Mouse (Mus musculus): ENCODE data around the gene Nup62. TPM values are rescaled to one million over a fixed set of nuclear protein-coding genes. Genes with fewer than 3 reads are reported as not detected.
"Not testable (repeated sequence)": the region's sequence is repeated elsewhere in the genome, so short reads cannot be mapped to it uniquely, and the experiment has no call there.

The Nup62 gene
- polyA plus RNA-seq, 1 experiment from 2014 or later: 43.4 TPM

- Histone ChIP-seq H3K4me3 (ENCODE audit: low read depth, low read length) (peak overlapping the region; percentile 79), H3K9me3 (replicated peaks; ENCODE audit: control insufficient read depth, low read length) (no peaks in the 10 kb centered on the region), H3K4me1 (ENCODE audit: control insufficient read depth, low read depth, low read length) (peaks cover 51% of the 10 kb centered on the region), H3K27me3 (ENCODE audit: control insufficient read depth, insufficient read depth, low read depth, low read length) (no peaks in the 10 kb centered on the region), H3K4me2 (ENCODE audit: low read depth, low read length) (peak overlapping the region; percentile 98), H3K9ac (ENCODE audit: low read depth, low read length) (peak overlapping the region; percentile 83), H3K27ac (ENCODE audit: low read length) (peak overlapping the region; percentile 94), H3K36me3 (ENCODE audit: control insufficient read depth, insufficient read depth) (peaks cover 5% of the 10 kb centered on the region)
- peak; percentile 43 for ATAC-seq (ENCODE audit: low read depth)
- WGBS (ENCODE audit: insufficient replicate concordance): under 1% methylated on average over 104 of the region's 108 CpGs
These were observed 53.2 kb downstream of the Nup62 start for GRCm38 (mm10) chr7:44868919-44869696.

DNA sequence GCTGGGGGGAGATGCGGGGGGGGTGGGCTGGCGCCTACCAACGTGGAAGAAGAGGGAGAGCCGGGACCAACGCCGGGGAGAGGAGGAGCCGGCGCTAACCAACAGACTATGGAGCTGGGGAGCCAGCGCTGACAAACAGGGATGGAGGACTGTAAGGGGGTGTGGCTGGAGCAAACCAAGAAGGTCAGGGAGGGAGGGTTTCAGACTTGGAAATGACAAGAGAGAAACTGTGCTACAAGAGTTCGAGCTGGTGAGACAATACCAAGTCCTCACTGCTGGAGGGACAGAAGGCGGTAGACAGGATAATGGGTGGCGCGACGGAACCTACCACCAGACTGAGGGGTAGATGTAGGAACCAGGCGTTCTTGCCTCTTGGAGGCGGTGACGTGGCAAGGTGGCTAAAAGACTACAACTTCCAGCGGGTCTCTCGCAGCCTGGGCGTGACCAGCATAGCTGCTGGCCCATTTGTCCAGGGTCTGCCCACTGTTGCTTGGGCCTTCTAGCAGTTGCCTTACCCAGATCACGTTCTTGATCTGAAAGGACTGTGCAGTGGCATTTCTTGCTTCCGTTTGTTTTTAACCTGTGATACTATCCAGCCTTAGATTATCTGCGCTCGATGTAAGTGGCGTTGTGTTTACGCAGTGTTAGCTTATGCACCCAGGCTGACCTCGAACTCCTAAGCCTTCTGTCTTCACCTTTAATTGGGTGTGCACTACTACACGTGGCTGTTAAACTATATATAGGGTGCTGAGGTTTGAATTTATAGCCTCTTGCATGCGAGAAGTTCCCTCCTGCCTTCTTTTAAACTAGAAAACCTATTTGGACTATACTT, 54.0 kb downstream of the Nup62 start, which contains the start of gene Ptov1:
Gene Ptov1, minus strand, starts transcription at position 92 of the 832 bp plus-strand sequence.
- H3K36me3 ChIP-seq (ENCODE audit: control insufficient read depth, insufficient read depth): no peaks in the 10 kb centered on the region
- peak; percentile 88 for ATAC-seq (ENCODE audit: low read depth)
- H3K4me1 ChIP-seq (ENCODE audit: control insufficient read depth, low read depth, low read length): peaks cover 49% of the 10 kb centered on the region
- no peaks in the 10 kb centered on the region for H3K27me3 ChIP-seq (ENCODE audit: control insufficient read depth, insufficient read depth, low read depth, low read length)
- peak within 1 kb of the TSS; percentile 83 for H3K9ac ChIP-seq (ENCODE audit: low read depth, low read length)
- WGBS (ENCODE audit: insufficient replicate concordance): 5% methylated on average over 29 of the region's 29 CpGs
- H3K9me3 ChIP-seq (replicated peaks; ENCODE audit: control insufficient read depth, low read length): no peaks in the 10 kb centered on the region
- H3K27ac ChIP-seq (ENCODE audit: low read length): peak within 1 kb of the TSS; percentile 94
- H3K4me3 ChIP-seq (ENCODE audit: low read depth, low read length): peak within 1 kb of the TSS; percentile 79
- peak within 1 kb of the TSS; percentile 98 for H3K4me2 ChIP-seq (ENCODE audit: low read depth, low read length)

DNA sequence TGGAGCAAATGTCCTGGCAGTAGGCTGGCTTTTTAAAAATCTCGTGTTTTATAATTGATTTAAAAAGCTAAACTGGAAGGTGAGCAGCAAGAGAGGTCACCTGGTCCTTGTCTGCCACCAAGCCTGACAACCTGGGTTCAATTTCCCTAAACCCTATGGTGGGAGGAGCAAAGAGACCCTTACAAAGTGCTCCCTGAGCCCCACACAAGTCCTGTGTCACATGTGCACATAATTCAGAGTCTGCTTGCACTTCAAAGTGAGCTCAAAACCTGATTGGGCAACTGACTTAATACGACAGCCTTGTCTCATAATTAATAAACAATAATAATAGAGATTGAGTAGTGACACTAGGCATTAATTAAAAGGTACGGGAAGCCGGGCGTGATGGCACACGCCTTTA, 54.7 kb downstream of the Nup62 start:
- ATAC-seq (ENCODE audit: low read depth): no peak
- no peak overlapping the region for H3K9ac ChIP-seq (ENCODE audit: low read depth, low read length)

GRCm38 (mm10) chr7:44871181-44871580, 55.3 kb downstream of the Nup62 start:
- Histone ChIP-seq H3K4me3 (ENCODE audit: low read depth, low read length) (no peak overlapping the region), H3K27me3 (ENCODE audit: control insufficient read depth, insufficient read depth, low read depth, low read length) (no peaks in the 10 kb centered on the region), H3K9me3 (replicated peaks; ENCODE audit: control insufficient read depth, low read length) (no peaks in the 10 kb centered on the region), H3K27ac (ENCODE audit: low read length) (no peak overlapping the region), H3K36me3 (ENCODE audit: control insufficient read depth, insufficient read depth) (no peaks in the 10 kb centered on the region), H3K4me1 (ENCODE audit: control insufficient read depth, low read depth, low read length) (peaks cover 36% of the 10 kb centered on the region), H3K9ac (ENCODE audit: low read depth, low read length) (no peak overlapping the region), H3K4me2 (ENCODE audit: low read depth, low read length) (no peak overlapping the region)
- ATAC-seq (ENCODE audit: low read depth): no peak
- 61% methylated on average over 1 of the region's 1 CpGs for WGBS (ENCODE audit: insufficient replicate concordance)

More for the DNA sequence above, 54.7 kb downstream of the Nup62 start:
- H3K4me2 ChIP-seq (ENCODE audit: low read depth, low read length): peak overlapping the region; percentile 98; the same call in 1 of the 2 replicates
- no peaks in the 10 kb centered on the region for H3K9me3 ChIP-seq (replicated peaks; ENCODE audit: control insufficient read depth, low read length)
- no peaks in the 10 kb centered on the region for H3K36me3 ChIP-seq (ENCODE audit: control insufficient read depth, insufficient read depth)
- peak overlapping the region; percentile 94 for H3K27ac ChIP-seq (ENCODE audit: low read length)
- H3K27me3 ChIP-seq (ENCODE audit: control insufficient read depth, insufficient read depth, low read depth, low read length): no peaks in the 10 kb centered on the region
- H3K4me3 ChIP-seq (ENCODE audit: low read depth, low read length): no peak overlapping the region
- WGBS (ENCODE audit: insufficient replicate concordance): 67% methylated on average over 6 of the region's 6 CpGs
- peaks cover 42% of the 10 kb centered on the region for H3K4me1 ChIP-seq (ENCODE audit: control insufficient read depth, low read depth, low read length)

- H3K27ac ChIP-seq (ENCODE audit: low read length); H3K27me3 ChIP-seq (ENCODE audit: control insufficient read depth, insufficient read depth, low read depth, low read length); H3K36me3 ChIP-seq (ENCODE audit: control insufficient read depth, insufficient read depth); H3K9me3 ChIP-seq (replicated peaks; ENCODE audit: control insufficient read depth, low read length); ATAC-seq (ENCODE audit: low read depth); H3K9ac ChIP-seq (ENCODE audit: low read depth, low read length); H3K4me3 ChIP-seq (ENCODE audit: low read depth, low read length); H3K4me2 ChIP-seq (ENCODE audit: low read depth, low read length): not testable (repeated sequence)
- WGBS (ENCODE audit: insufficient replicate concordance): 80% methylated on average over 2 of the region's 2 CpGs
- peaks cover 31% of the 10 kb centered on the region for H3K4me1 ChIP-seq (ENCODE audit: control insufficient read depth, low read depth, low read length)
These were observed 55.9 kb downstream of the Nup62 start for GRCm38 (mm10) chr7:44871774-44872173.

GRCm38 (mm10) chr7:44877833-44878232, 61.9 kb downstream of the Nup62 start:
- no peak overlapping the region for H3K9ac ChIP-seq (ENCODE audit: low read depth, low read length)

More at GRCm38 (mm10) chr7:44877833-44878232, 61.9 kb downstream of the Nup62 start:
- no peak for ATAC-seq (ENCODE audit: low read depth)
- Histone ChIP-seq H3K27ac (ENCODE audit: low read length) (no peak overlapping the region), H3K4me2 (ENCODE audit: low read depth, low read length) (no peak overlapping the region), H3K9me3 (replicated peaks; ENCODE audit: control insufficient read depth, low read length) (no peaks in the 10 kb centered on the region), H3K4me1 (ENCODE audit: control insufficient read depth, low read depth, low read length) (peaks cover 4% of the 10 kb centered on the region; the same call in 1 of the 2 replicates), H3K4me3 (ENCODE audit: low read depth, low read length) (no peak overlapping the region), H3K27me3 (ENCODE audit: control insufficient read depth, insufficient read depth, low read depth, low read length) (no peaks in the 10 kb centered on the region), H3K36me3 (ENCODE audit: control insufficient read depth, insufficient read depth) (peaks cover 23% of the 10 kb centered on the region)
- WGBS (ENCODE audit: insufficient replicate concordance): 78% methylated on average over 14 of the region's 14 CpGs

MicroRNA genes within 50 kb of the gene (microRNA counts, 519-probe panel; counts per million panel counts)
- microRNA mmu-miR-707: 60.7 counts per million

Small RNAs within 50 kb of the gene (microRNA-seq; reads per million reads assigned to microRNA genes)
- gene Mir707: not detected

Other genes with a start within 250 kb of the Nup62 start
- gene Napsa, start 243.7 kb upstream of the Nup62 start, polyA plus RNA-seq (2015; fragmentation: Nextera tagmentation; extraction: Ambion mirVana): 11.5 and 12.2 TPM in 2 replicates
- 0.06 and 0.07 TPM in 2 replicates for gene Kcnc3, start 225.4 kb upstream of the Nup62 start, polyA plus RNA-seq (2015; fragmentation: Nextera tagmentation; extraction: Ambion mirVana)
- gene Myh14, start 145.2 kb upstream of the Nup62 start, polyA plus RNA-seq (2015; fragmentation: Nextera tagmentation; extraction: Ambion mirVana): 0.25 and 0.77 TPM in 2 replicates
- gene Izumo2, start 107.3 kb upstream of the Nup62 start, polyA plus RNA-seq (2015; fragmentation: Nextera tagmentation; extraction: Ambion mirVana): not detected in 2 replicates
- 25.8 and 29.2 TPM in 2 replicates for gene Vrk3, start 67.7 kb upstream of the Nup62 start, polyA plus RNA-seq (2015; fragmentation: Nextera tagmentation; extraction: Ambion mirVana)
- 1.1 and 1.2 TPM in 2 replicates for gene Zfp473, start 65.0 kb upstream of the Nup62 start, polyA plus RNA-seq (2015; fragmentation: Nextera tagmentation; extraction: Ambion mirVana)
- 0.34 and 0.76 TPM in 2 replicates for gene Il4i1, start 299 bp downstream of the Nup62 start, polyA plus RNA-seq (2015; fragmentation: Nextera tagmentation; extraction: Ambion mirVana)
- gene Atf5, start 570 bp downstream of the Nup62 start, polyA plus RNA-seq (2015; fragmentation: Nextera tagmentation; extraction: Ambion mirVana): 7.3 and 9.7 TPM in 2 replicates
- 25.6 and 29.1 TPM in 2 replicates for gene Akt1s1, start 32.9 kb downstream of the Nup62 start, polyA plus RNA-seq (2015; fragmentation: Nextera tagmentation; extraction: Ambion mirVana)
- 32.7 and 33.7 TPM in 2 replicates for gene Tbc1d17, start 33.0 kb downstream of the Nup62 start, polyA plus RNA-seq (2015; fragmentation: Nextera tagmentation; extraction: Ambion mirVana)
- 23.4 and 24.3 TPM in 2 replicates for gene Pnkp, start 41.1 kb downstream of the Nup62 start, polyA plus RNA-seq (2015; fragmentation: Nextera tagmentation; extraction: Ambion mirVana)
- gene Ptov1, start 53.7 kb downstream of the Nup62 start, polyA plus RNA-seq (2015; fragmentation: Nextera tagmentation; extraction: Ambion mirVana): 34.8 and 43.4 TPM in 2 replicates
- 44.7 and 53.0 TPM in 2 replicates for gene Med25, start 76.6 kb downstream of the Nup62 start, polyA plus RNA-seq (2015; fragmentation: Nextera tagmentation; extraction: Ambion mirVana)
- gene Fuz, start 80.0 kb downstream of the Nup62 start, polyA plus RNA-seq (2015; fragmentation: Nextera tagmentation; extraction: Ambion mirVana): 5.9 and 6.6 TPM in 2 replicates
- gene Ap2a1, start 113.4 kb downstream of the Nup62 start, polyA plus RNA-seq (2015; fragmentation: Nextera tagmentation; extraction: Ambion mirVana): 63.3 and 63.7 TPM in 2 replicates
- 0.12 TPM in 1 of 2 replicates, not detected in the other for gene Tsks, start 127.1 kb downstream of the Nup62 start, polyA plus RNA-seq (2015; fragmentation: Nextera tagmentation; extraction: Ambion mirVana)
- gene Cpt1c, start 158.8 kb downstream of the Nup62 start, polyA plus RNA-seq (2015; fragmentation: Nextera tagmentation; extraction: Ambion mirVana): 1.8 and 2.1 TPM in 2 replicates
- 95.6 and 98.6 TPM in 2 replicates for gene Prmt1, start 170.5 kb downstream of the Nup62 start, polyA plus RNA-seq (2015; fragmentation: Nextera tagmentation; extraction: Ambion mirVana)
- gene Irf3, start 181.6 kb downstream of the Nup62 start, polyA plus RNA-seq (2015; fragmentation: Nextera tagmentation; extraction: Ambion mirVana): 39.8 and 43.2 TPM in 2 replicates
- 11.0 and 12.2 TPM in 2 replicates for gene Bcl2l12, start 182.6 kb downstream of the Nup62 start, polyA plus RNA-seq (2015; fragmentation: Nextera tagmentation; extraction: Ambion mirVana)
- gene Scaf1, start 200.3 kb downstream of the Nup62 start, polyA plus RNA-seq (2015; fragmentation: Nextera tagmentation; extraction: Ambion mirVana): 9.8 and 9.9 TPM in 2 replicates
- 20.9 and 23.2 TPM in 2 replicates for gene Rras, start 201.9 kb downstream of the Nup62 start, polyA plus RNA-seq (2015; fragmentation: Nextera tagmentation; extraction: Ambion mirVana)
- 1.9 and 2.0 TPM in 2 replicates for gene Prr12, start 236.8 kb downstream of the Nup62 start, polyA plus RNA-seq (2015; fragmentation: Nextera tagmentation; extraction: Ambion mirVana)
- gene Nosip, start 246.3 kb downstream of the Nup62 start, polyA plus RNA-seq (2015; fragmentation: Nextera tagmentation; extraction: Ambion mirVana): 23.4 and 23.8 TPM in 2 replicates
- 9.7 and 10.5 TPM in 2 replicates for gene Prrg2, start 246.6 kb downstream of the Nup62 start, polyA plus RNA-seq (2015; fragmentation: Nextera tagmentation; extraction: Ambion mirVana)

Data from liver, embryonic 16.5 days (tissue).